Mouse (Mus musculus) brain, embryonic 14.5 days (tissue): ENCODE data around the gene Theg.

Source experiments
- CTCF ChIP-seq: fragments of 200-500 bp; IDR thresholded peaks from 2 replicates; pipeline ENCODE4 v1.5.1; 2012; ENCODE audit warnings: inconsistent platforms, mild to moderate bottlenecking, moderate library complexity, borderline replicate concordance; ENCODE audit not compliant: insufficient read depth, insufficient read length; ENCODE audit errors: extremely low read depth
- POLR2A ChIP-seq: fragments of 200-500 bp; IDR thresholded peaks from 2 replicates; pipeline ENCODE4 v1.6.1; 2012; ENCODE audit warnings: mild to moderate bottlenecking, inconsistent platforms, borderline replicate concordance; ENCODE audit not compliant: poor library complexity, insufficient read depth, insufficient read length, severe bottlenecking; ENCODE audit errors: extremely low read depth

DNA sequence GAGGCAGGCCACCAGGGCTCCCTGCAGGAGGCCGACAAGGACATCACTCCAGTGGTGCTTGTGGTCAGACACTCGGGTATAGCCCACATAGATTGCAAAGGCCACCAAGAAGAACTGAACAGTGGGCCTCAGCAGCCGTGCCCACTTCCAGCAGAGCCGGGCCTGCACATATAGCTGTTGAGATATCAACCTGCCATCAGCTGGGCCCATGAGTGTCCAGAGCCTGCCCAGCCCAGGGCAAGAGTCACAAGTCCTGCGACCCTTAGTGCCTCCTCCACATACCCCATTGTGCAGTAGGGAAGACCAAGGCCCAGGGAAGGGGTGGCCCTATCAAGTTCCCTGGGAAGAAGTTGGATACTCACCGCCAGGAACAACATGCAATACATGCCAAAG is 59.7 kb downstream of the Theg start:
- no peak for TF ChIP-seq CTCF
- no peak for TF ChIP-seq POLR2A
